Mouse (Mus musculus) neutrophil, adult 83 days (primary cell): ENCODE measurements around the gene Klhl9. TPM values are rescaled to one million over a fixed set of nuclear protein-coding genes. Genes with fewer than 3 reads are reported as not detected.

Experiments used
- total RNA-seq, 2 experiments: library from RNA; stranded (reverse); gene quantifications; one replicate each; pipeline ENCODE4 v1.2.4; 2023

Klhl9 gene
- 10 to 100 TPM; 51.0 to 52.2 TPM for total RNA-seq

DNA sequence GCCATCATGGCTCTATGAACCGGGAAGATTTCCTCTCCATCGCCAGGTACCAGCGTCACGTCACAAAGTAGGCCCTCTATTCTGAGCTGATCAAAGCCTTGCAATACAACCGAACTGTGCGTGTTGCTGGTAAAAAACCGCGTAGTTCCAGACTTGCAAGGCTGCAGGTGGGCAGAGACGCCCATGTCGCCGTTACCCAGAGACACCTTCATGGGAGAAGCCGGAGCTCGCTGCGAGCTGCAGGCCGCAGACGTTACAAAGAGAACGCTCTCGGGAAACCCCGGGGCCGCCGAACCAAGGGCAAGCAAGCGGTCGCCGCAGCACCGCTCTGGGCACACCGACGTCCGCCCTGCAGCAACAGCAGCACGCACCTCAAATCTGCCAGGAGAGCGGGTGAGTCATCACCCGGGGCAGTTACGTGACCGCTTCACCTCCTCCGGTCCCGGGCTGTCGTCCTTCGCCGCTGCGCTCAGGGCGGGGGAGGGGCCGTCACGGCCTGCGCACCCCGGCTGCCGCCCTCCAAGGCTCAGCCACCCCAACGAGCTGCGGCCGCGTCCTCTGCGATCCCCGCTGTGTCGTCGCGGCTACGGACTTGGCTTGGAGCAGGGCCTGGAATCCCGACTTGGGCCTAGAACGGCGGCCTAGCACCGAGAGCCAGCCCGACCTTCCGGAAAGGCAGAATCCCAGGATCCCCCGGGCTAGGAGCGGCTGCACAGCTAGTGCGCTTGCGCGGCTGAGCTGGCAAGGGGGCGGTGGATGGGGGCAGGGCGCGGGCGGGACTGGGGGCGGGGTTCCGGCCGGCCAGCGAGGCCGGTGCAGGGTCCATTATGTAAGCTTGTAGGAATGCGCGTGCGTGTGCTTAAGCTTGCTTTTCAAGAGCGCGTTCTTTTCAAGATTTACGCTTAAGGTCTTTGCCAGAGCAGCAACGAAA lies at the start of gene Klhl9, which contains the start of gene Gm26566:
Gene Klhl9 (minus strand): TSS at position 675 of the 931 bp plus-strand sequence.
Gene Gm26566 (plus strand): TSS at position 15 of the 931 bp plus-strand sequence.

DNA sequence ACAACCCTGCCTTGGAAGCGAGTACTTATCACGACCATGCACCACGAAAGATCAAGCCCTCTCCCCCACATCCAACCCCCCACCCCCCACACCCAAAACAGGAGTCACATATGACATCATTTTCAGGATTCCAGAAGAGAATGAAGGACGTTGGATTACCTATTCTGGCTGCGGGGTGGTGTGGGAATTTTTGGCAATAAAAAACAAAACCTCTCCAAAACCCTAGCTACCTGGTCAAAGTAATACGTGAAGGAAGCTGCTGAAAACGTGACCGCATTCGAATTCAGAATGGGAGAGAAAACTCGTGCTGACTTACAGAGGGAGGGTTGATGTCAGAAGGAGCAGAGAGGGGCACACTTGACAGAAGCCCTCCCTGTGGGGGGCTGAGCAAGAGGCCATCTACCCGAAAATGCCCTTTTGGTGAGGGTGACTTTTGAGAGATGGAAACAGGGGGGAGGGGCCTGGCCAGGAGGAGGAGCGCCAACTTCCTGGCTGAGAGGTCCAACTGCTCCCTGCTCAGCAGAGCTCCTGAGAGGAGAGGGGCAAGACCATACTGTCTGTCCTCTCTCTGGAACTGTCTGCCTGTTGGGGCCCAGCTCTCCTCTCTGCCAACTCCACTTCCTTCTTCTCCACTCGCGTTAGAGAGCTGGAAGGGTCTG lies 37.5 kb upstream of the Klhl9 start, which contains the start of gene Gm13283:
Gene Gm13283 (plus strand): TSS at position 510 of the 659 bp plus-strand sequence.

DNA sequence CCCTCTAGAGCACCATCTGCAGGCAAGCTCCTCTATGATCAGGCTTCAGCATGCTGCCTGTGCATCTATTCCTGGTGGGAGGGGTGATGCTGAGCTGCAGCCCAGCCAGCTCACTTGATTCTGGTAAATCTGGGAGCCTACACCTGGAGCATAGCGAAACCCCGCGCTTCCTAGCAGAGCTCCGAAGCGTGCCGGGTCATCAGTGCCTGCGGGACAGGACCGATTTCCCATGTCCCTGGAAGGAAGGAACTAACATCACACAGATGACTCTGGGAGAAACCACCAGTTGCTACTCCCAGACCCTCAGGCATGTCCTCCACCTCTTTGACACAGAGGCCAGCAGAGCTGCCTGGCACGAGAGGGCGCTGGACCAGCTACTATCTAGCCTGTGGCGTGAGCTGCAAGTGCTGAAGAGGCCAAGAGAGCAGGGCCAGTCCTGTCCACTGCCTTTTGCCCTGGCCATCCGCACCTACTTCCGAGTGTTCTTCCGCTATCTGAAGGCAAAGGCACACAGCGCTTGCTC lies 32.6 kb upstream of the Klhl9 start, which contains the start of gene Gm13271:
Gene Gm13271 (plus strand): TSS at position 51 of the 523 bp plus-strand sequence.

DNA sequence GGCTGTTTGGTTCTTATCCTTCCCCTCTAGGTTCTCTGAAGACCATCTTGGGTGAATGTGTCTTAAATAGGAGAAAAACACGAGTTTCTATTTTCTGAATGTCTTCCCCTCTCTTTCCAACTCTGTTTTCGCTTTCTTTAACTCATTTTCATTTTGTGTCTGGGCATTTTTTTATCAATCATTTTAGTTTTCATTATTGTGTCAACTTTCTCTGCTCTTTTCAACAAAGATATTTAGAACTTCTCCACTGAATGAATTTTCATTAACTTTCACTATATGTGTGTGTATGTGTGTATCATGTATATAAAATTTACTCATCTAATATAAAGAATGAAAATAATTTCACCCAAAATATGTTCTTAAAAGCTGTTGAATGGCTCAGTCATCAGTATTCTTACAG lies 31.0 kb downstream of the Klhl9 start, which contains the start of gene Ifnab:
Gene Ifnab (minus strand): TSS at position 101 of the 400 bp plus-strand sequence.

DNA sequence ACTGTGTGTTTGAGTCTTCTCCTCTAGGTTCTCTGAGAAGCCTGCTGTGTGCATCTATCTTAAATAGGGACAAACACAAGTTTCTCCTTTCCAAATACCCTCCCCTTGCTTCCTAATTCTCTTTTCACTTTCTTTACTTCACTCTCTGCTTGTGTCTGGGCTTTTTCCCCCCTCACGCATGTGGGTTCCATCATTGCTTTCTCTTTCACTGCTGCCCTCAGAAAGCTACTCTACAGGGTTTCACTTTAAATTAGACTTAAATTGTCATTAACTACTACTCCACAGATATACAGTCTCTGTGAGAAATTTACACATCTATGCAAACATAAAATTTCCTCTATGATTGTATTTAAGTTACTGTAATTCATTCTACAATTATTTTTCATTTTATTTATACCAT lies 38.5 kb downstream of the Klhl9 start, which contains the start of gene Ifna2:
Gene Ifna2 (minus strand): TSS at position 101 of the 400 bp plus-strand sequence.

DNA sequence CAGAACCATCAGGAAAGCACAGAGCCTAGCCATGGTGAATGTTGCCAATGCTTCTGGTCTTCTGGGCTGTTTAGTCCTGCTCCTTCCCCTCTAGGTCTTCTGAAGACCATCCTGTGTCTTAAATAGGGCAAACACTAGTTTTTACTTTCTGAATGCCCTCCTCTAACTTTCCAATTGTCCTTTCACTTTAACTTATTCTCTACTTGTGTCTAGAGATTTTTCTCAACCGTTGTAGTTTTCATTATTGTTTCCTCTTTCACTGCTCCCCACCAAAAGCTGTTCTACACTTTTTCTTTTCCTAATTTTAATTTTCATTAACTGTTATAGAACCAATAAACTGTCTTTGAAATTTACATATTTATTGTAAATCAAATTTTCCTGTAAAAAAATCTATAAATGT lies 45.4 kb downstream of the Klhl9 start, which contains the start of gene Ifna16:
Gene Ifna16 (minus strand): TSS at position 101 of the 400 bp plus-strand sequence.

Other genes starting within 250 kb of the Klhl9 start
- not detected for gene Ifnb1, start 199.7 kb downstream of the Klhl9 start, total RNA-seq
- not detected for gene Ifna15, start 164.2 kb downstream of the Klhl9 start, total RNA-seq
- not detected for gene Ifna14, start 150.7 kb downstream of the Klhl9 start, total RNA-seq
- gene Ifna9, start 130.1 kb downstream of the Klhl9 start, total RNA-seq = not detected
- not detected for gene Ifna12, start 119.1 kb downstream of the Klhl9 start, total RNA-seq
- not detected for gene C87499, start 88.1 kb downstream of the Klhl9 start, total RNA-seq
- not detected for gene Ifna13, start 78.0 kb downstream of the Klhl9 start, total RNA-seq
- gene Ifna16, start 45.5 kb downstream of the Klhl9 start, total RNA-seq = not detected
- gene Ifna2, start 38.6 kb downstream of the Klhl9 start, total RNA-seq = not detected
- not detected for gene Ifnab, start 31.1 kb downstream of the Klhl9 start, total RNA-seq
- under 1 TPM in 1 of 2 experiments, not detected in 1; 0.40 TPM for gene Gm26566, start 660 bp downstream of the Klhl9 start, total RNA-seq
- not detected for gene Gm13271, start 32.4 kb upstream of the Klhl9 start, total RNA-seq
- gene Gm13283, start 37.7 kb upstream of the Klhl9 start, total RNA-seq = not detected
- gene Gm13290, start 51.4 kb upstream of the Klhl9 start, total RNA-seq = not detected
- not detected for gene Gm13289, start 54.5 kb upstream of the Klhl9 start, total RNA-seq
- not detected for gene Gm13272, start 57.4 kb upstream of the Klhl9 start, total RNA-seq
- under 1 TPM in 1 of 2 experiments, not detected in 1; 0.70 TPM for gene Ifnz, start 59.7 kb upstream of the Klhl9 start, total RNA-seq
- not detected for gene Gm13276, start 63.2 kb upstream of the Klhl9 start, total RNA-seq
- gene Gm13277, start 66.2 kb upstream of the Klhl9 start, total RNA-seq = not detected
- not detected for gene Gm13278, start 69.1 kb upstream of the Klhl9 start, total RNA-seq
- not detected for gene Gm13275, start 72.0 kb upstream of the Klhl9 start, total RNA-seq
- not detected for gene Gm13279, start 74.9 kb upstream of the Klhl9 start, total RNA-seq
- under 1 TPM in 1 of 2 experiments, not detected in 1; 0.29 TPM for gene Gm13285, start 77.2 kb upstream of the Klhl9 start, total RNA-seq
- not detected for gene Gm13287, start 80.8 kb upstream of the Klhl9 start, total RNA-seq
- not detected for gene Gm13288, start 83.1 kb upstream of the Klhl9 start, total RNA-seq
- gene Ifna7, start 93.8 kb upstream of the Klhl9 start, total RNA-seq = not detected
- gene Ifna11, start 97.5 kb upstream of the Klhl9 start, total RNA-seq = not detected
- gene Ifna6, start 105.0 kb upstream of the Klhl9 start, total RNA-seq = not detected
- gene Ifna5, start 113.1 kb upstream of the Klhl9 start, total RNA-seq = not detected
- gene Ifna4, start 119.4 kb upstream of the Klhl9 start, total RNA-seq = not detected
- not detected for gene Ifna1, start 127.6 kb upstream of the Klhl9 start, total RNA-seq
- gene Ifne, start 157.7 kb upstream of the Klhl9 start, total RNA-seq = not detected